Mouse (Mus musculus): Measurements from ENCODE around the gene Fam110a. TPM values are rescaled to one million over a fixed set of nuclear protein-coding genes. Genes with fewer than 3 reads are reported as not detected.
A peak's percentile ranks its signal among the peaks of the same experiment; 100 is the strongest.

Gene Fam110a
- polyA plus RNA-seq, 1 experiment from 2014 or later: 67.5 TPM

DNA sequence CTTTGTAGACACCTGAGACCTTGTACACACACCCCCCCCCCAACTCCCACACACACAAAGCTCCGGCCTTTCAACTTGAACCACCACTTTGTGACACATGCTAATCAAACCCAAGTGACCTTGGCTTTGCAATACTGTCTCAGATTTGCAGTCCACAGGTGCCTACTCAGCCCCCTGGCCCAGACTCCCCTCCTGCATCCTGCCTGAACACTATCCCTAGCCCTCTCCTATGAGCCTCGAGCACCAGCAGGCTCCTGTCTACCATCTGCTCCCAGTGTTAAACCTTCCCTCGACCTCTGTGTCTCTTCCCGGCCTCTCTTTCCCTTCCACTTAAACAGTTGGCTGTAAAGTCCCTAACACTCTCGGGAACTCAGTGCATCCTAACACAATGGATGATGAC lies 11.4 kb upstream of the Fam110a start:
- 23% methylated on average over 5 of the region's 5 CpGs for WGBS
- no peak overlapping the region for H3K9ac ChIP-seq (replicated peaks; ENCODE audit: low read length)
- no peak overlapping the region for H3K4me3 ChIP-seq (replicated peaks; ENCODE audit: low read depth, low read length)
- no peak for DNase-seq
- H3K27me3 ChIP-seq (ENCODE audit: control insufficient read depth, insufficient read depth, low read length): peaks cover 12% of the 10 kb centered on the region; the same call in 1 of the 2 replicates
- 0 out of 2 replicates have a peak, but pooled peaks have one; percentile 36 for ATAC-seq (ENCODE audit: low FRiP score, low TSS enrichment)
- 0 out of 2 replicates have a peak, but pooled peaks cover 3% of the 10 kb centered on the region for H3K4me1 ChIP-seq (ENCODE audit: control insufficient read depth, insufficient read depth, low read length)
- no peak overlapping the region for H3K27ac ChIP-seq (replicated peaks; ENCODE audit: low read depth, low read length)
- H3K36me3 ChIP-seq (ENCODE audit: control insufficient read depth, insufficient read depth, low read length): no peaks in the 10 kb centered on the region
- no peaks in the 10 kb centered on the region for H3K9me3 ChIP-seq (ENCODE audit: control insufficient read depth, low read length)
- no peak overlapping the region for H3K4me2 ChIP-seq (ENCODE audit: low read length)

DNA sequence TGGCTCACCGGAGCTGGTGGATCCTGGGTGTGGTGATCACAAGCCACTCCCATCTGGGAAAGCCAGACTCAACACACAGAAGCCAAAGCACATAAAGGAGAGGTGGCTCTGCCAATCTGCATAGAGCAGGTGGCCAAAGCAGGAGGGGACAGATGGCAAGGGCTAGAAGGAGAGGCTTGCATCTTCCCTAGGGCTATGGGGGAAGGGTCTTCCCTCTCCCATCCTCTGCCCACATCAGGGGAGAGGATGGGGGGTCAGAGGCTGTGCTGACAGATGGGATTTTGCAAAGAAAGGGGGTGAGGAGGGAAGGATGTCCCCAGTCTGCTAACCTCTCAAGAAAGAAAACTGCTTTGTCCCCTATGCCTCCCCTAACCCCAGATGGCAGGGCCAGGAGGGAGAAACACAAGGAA lies 11.0 kb upstream of the Fam110a start:
- H3K9me3 ChIP-seq (ENCODE audit: control insufficient read depth, low read length): no peaks in the 10 kb centered on the region
- H3K27ac ChIP-seq (replicated peaks; ENCODE audit: low read depth, low read length): no peak overlapping the region
- H3K4me1 ChIP-seq (ENCODE audit: control insufficient read depth, insufficient read depth, low read length): 0 out of 2 replicates have a peak, but pooled peaks cover 3% of the 10 kb centered on the region
- H3K4me2 ChIP-seq (ENCODE audit: low read length): no peak overlapping the region
- H3K9ac ChIP-seq (replicated peaks; ENCODE audit: low read length): no peak overlapping the region
- ATAC-seq (ENCODE audit: low FRiP score, low TSS enrichment) (peak; percentile 73), DNase-seq (peak; percentile 55)
- H3K36me3 ChIP-seq (ENCODE audit: control insufficient read depth, insufficient read depth, low read length): no peaks in the 10 kb centered on the region
- 30% methylated on average over 1 of the region's 1 CpGs for WGBS
- H3K27me3 ChIP-seq (ENCODE audit: control insufficient read depth, insufficient read depth, low read length): peaks cover 8% of the 10 kb centered on the region; the same call in 1 of the 2 replicates
- no peak overlapping the region for H3K4me3 ChIP-seq (replicated peaks; ENCODE audit: low read depth, low read length)

- Histone ChIP-seq H3K27ac (replicated peaks; ENCODE audit: low read depth, low read length) (no peak overlapping the region), H3K4me2 (ENCODE audit: low read length) (no peak overlapping the region), H3K9ac (replicated peaks; ENCODE audit: low read length) (no peak overlapping the region), H3K4me3 (replicated peaks; ENCODE audit: low read depth, low read length) (no peak overlapping the region), H3K4me1 (ENCODE audit: control insufficient read depth, insufficient read depth, low read length) (no peaks in the 10 kb centered on the region), H3K36me3 (ENCODE audit: control insufficient read depth, insufficient read depth, low read length) (no peaks in the 10 kb centered on the region), H3K27me3 (ENCODE audit: control insufficient read depth, insufficient read depth, low read length) (no peaks in the 10 kb centered on the region), H3K9me3 (ENCODE audit: control insufficient read depth, low read length) (no peaks in the 10 kb centered on the region)
- DNase-seq: no peak
- 63% methylated on average over 2 of the region's 2 CpGs for WGBS
- ATAC-seq (ENCODE audit: low FRiP score, low TSS enrichment): no peak
These were observed 9.0 kb upstream of the Fam110a start for GRCm38 (mm10) chr2:151988978-151989377.

- DNase-seq (no peak), ATAC-seq (ENCODE audit: low FRiP score, low TSS enrichment) (no peak)
- no peaks in the 10 kb centered on the region for H3K36me3 ChIP-seq (ENCODE audit: control insufficient read depth, insufficient read depth, low read length)
- H3K27me3 ChIP-seq (ENCODE audit: control insufficient read depth, insufficient read depth, low read length): no peaks in the 10 kb centered on the region
- 76% methylated on average over 8 of the region's 8 CpGs for WGBS
- H3K4me1 ChIP-seq (ENCODE audit: control insufficient read depth, insufficient read depth, low read length): no peaks in the 10 kb centered on the region
- H3K27ac ChIP-seq (replicated peaks; ENCODE audit: low read depth, low read length): no peak overlapping the region
- no peak overlapping the region for H3K4me3 ChIP-seq (replicated peaks; ENCODE audit: low read depth, low read length)
- no peaks in the 10 kb centered on the region for H3K9me3 ChIP-seq (ENCODE audit: control insufficient read depth, low read length)
- no peak overlapping the region for H3K4me2 ChIP-seq (ENCODE audit: low read length)
- H3K9ac ChIP-seq (replicated peaks; ENCODE audit: low read length): no peak overlapping the region
These were observed 6.9 kb upstream of the Fam110a start for GRCm38 (mm10) chr2:151986958-151987357.

DNA sequence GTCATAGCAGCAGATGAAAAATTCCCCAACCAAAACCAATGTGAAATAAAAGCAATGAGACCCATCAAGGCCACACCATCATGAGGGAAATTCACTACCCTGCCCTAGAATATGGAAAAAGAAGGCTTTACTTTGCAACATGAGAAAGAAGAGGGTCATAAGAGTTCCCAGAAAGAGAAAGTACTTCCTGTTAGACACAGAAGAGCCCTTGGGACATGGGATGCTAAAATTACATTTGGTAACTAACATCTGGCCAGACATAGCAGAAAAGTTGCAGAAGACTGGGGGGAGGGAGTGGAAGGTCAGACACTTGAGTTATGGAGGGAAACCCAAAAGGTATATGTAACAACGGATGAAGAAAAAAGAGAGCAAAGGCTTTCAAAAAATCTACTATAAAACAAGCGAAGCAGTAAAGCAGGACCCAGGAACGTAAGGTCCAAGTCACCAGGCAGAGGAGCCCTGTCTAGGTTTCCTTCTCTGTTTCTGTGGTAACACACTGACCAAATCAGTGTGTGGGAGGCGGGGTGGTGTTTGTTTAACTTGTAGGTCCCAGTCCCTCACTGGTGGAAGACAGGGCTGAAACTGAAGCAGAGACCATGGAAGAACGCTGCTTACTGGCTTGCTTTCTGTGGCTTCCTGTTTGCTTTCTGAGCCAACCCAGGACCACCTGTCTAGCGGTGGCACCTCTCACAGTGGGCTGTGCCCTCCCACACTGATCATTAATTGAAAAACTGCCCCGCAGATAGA lies 5.6 kb upstream of the Fam110a start:
- 73% methylated on average over 7 of the region's 7 CpGs for WGBS
- Histone ChIP-seq H3K4me2 (ENCODE audit: low read length) (no peak overlapping the region), H3K27ac (replicated peaks; ENCODE audit: low read depth, low read length) (no peak overlapping the region), H3K36me3 (ENCODE audit: control insufficient read depth, insufficient read depth, low read length) (no peaks in the 10 kb centered on the region), H3K9me3 (ENCODE audit: control insufficient read depth, low read length) (no peaks in the 10 kb centered on the region), H3K4me3 (replicated peaks; ENCODE audit: low read depth, low read length) (no peak overlapping the region), H3K27me3 (ENCODE audit: control insufficient read depth, insufficient read depth, low read length) (no peaks in the 10 kb centered on the region), H3K4me1 (ENCODE audit: control insufficient read depth, insufficient read depth, low read length) (0 out of 2 replicates have a peak, but pooled peaks cover under 1% of the 10 kb centered on the region), H3K9ac (replicated peaks; ENCODE audit: low read length) (no peak overlapping the region)
- DNase-seq (no peak), ATAC-seq (ENCODE audit: low FRiP score, low TSS enrichment) (no peak)

- Histone ChIP-seq H3K4me1 (ENCODE audit: control insufficient read depth, insufficient read depth, low read length) (peaks cover 9% of the 10 kb centered on the region), H3K4me2 (ENCODE audit: low read length) (no peak overlapping the region), H3K9me3 (ENCODE audit: control insufficient read depth, low read length) (no peaks in the 10 kb centered on the region), H3K9ac (replicated peaks; ENCODE audit: low read length) (no peak overlapping the region), H3K27me3 (ENCODE audit: control insufficient read depth, insufficient read depth, low read length) (no peaks in the 10 kb centered on the region), H3K36me3 (ENCODE audit: control insufficient read depth, insufficient read depth, low read length) (no peaks in the 10 kb centered on the region), H3K4me3 (replicated peaks; ENCODE audit: low read depth, low read length) (no peak overlapping the region), H3K27ac (replicated peaks; ENCODE audit: low read depth, low read length) (no peak overlapping the region)
- WGBS: 64% methylated on average over 9 of the region's 9 CpGs
- DNase-seq (no peak), ATAC-seq (ENCODE audit: low FRiP score, low TSS enrichment) (no peak)
These were observed 4.0 kb upstream of the Fam110a start for GRCm38 (mm10) chr2:151984019-151984418.

- Histone ChIP-seq H3K27me3 (ENCODE audit: control insufficient read depth, insufficient read depth, low read length) (no peaks in the 10 kb centered on the region), H3K4me1 (ENCODE audit: control insufficient read depth, insufficient read depth, low read length) (peaks cover 23% of the 10 kb centered on the region), H3K9ac (replicated peaks; ENCODE audit: low read length) (no peak overlapping the region), H3K36me3 (ENCODE audit: control insufficient read depth, insufficient read depth, low read length) (no peaks in the 10 kb centered on the region), H3K4me2 (ENCODE audit: low read length) (no peak overlapping the region), H3K9me3 (ENCODE audit: control insufficient read depth, low read length) (no peaks in the 10 kb centered on the region), H3K27ac (replicated peaks; ENCODE audit: low read depth, low read length) (no peak overlapping the region), H3K4me3 (replicated peaks; ENCODE audit: low read depth, low read length) (no peak overlapping the region)
- DNase-seq (no peak), ATAC-seq (ENCODE audit: low FRiP score, low TSS enrichment) (no peak)
These were observed 2.5 kb upstream of the Fam110a start for GRCm38 (mm10) chr2:151982476-151982875.

- H3K9ac ChIP-seq (replicated peaks; ENCODE audit: low read length): no peak overlapping the region
- no peaks in the 10 kb centered on the region for H3K9me3 ChIP-seq (ENCODE audit: control insufficient read depth, low read length)
- no peaks in the 10 kb centered on the region for H3K27me3 ChIP-seq (ENCODE audit: control insufficient read depth, insufficient read depth, low read length)
- 86% methylated on average over 6 of the region's 6 CpGs for WGBS
- no peak overlapping the region for H3K27ac ChIP-seq (replicated peaks; ENCODE audit: low read depth, low read length)
- peaks cover 24% of the 10 kb centered on the region for H3K4me1 ChIP-seq (ENCODE audit: control insufficient read depth, insufficient read depth, low read length)
- DNase-seq: no peak
- no peaks in the 10 kb centered on the region for H3K36me3 ChIP-seq (ENCODE audit: control insufficient read depth, insufficient read depth, low read length)
- H3K4me3 ChIP-seq (replicated peaks; ENCODE audit: low read depth, low read length): no peak overlapping the region
- no peak for ATAC-seq (ENCODE audit: low FRiP score, low TSS enrichment)
- no peak overlapping the region for H3K4me2 ChIP-seq (ENCODE audit: low read length)
These were observed 1.2 kb upstream of the Fam110a start for GRCm38 (mm10) chr2:151981268-151981667.

- DNase-seq (no peak), ATAC-seq (ENCODE audit: low FRiP score, low TSS enrichment) (peak; percentile 12; the same call in 1 of the 2 replicates)
- peak overlapping the region; percentile 77 for H3K4me3 ChIP-seq (replicated peaks; ENCODE audit: low read depth, low read length)
- H3K9ac ChIP-seq (replicated peaks; ENCODE audit: low read length): peak overlapping the region; percentile 79
- H3K9me3 ChIP-seq (ENCODE audit: control insufficient read depth, low read length): no peaks in the 10 kb centered on the region
- 29% methylated on average over 3 of the region's 3 CpGs for WGBS
- H3K27ac ChIP-seq (replicated peaks; ENCODE audit: low read depth, low read length): peak overlapping the region; percentile 78
- no peaks in the 10 kb centered on the region for H3K36me3 ChIP-seq (ENCODE audit: control insufficient read depth, insufficient read depth, low read length)
- no peaks in the 10 kb centered on the region for H3K27me3 ChIP-seq (ENCODE audit: control insufficient read depth, insufficient read depth, low read length)
- peaks cover 24% of the 10 kb centered on the region for H3K4me1 ChIP-seq (ENCODE audit: control insufficient read depth, insufficient read depth, low read length)
- H3K4me2 ChIP-seq (ENCODE audit: low read length): peak overlapping the region; percentile 88
These were observed 305 bp upstream of the Fam110a start for GRCm38 (mm10) chr2:151980355-151980693.
